Mouse (Mus musculus) hindbrain, embryonic 16.5 days (tissue): ENCODE data around the gene Got2. TPM values are rescaled to one million over a fixed set of nuclear protein-coding genes. Genes with fewer than 3 reads are reported as not detected.

Experiments used
- polyA plus RNA-seq: library from polyadenylated mRNA; unstranded; fragments of >200 nt; fragmentation: Nextera tagmentation; extraction: Ambion mirVana; gene quantifications from 2 replicates; pipeline ENCODE4 v1.2.1, GENCODE M21; 2015

Gene Got2
- polyA plus RNA-seq, 1 experiment from 2014 or later = 252 TPM

Other genes with a start within 250 kb of the Got2 start
- gene Ndrg4, start 211.6 kb downstream of the Got2 start, polyA plus RNA-seq = 571 and 665 TPM in 2 replicates
- 28.0 and 30.6 TPM in 2 replicates for gene Setd6, start 172.7 kb downstream of the Got2 start, polyA plus RNA-seq
- gene Cnot1, start 81.1 kb downstream of the Got2 start, polyA plus RNA-seq = 31.3 and 42.3 TPM in 2 replicates
- gene Sap18b, start 63.2 kb downstream of the Got2 start, polyA plus RNA-seq = 228 and 256 TPM in 2 replicates
- gene Slc38a7, start 35.0 kb downstream of the Got2 start, polyA plus RNA-seq = 26.2 and 28.9 TPM in 2 replicates